Mouse (Mus musculus) urinary bladder, postnatal 25 days (tissue): ENCODE measurements around the gene Zfp941.

ENCODE experiments used
- DNase-seq: peaks from one replicate; pipeline ENCODE4 v3.0.0; 2022; ENCODE audit warnings: low spot score

Gene Zfp941

GRCm38 (mm10) chr7:140821653-140822329, at the start of gene Zfp941:
Gene Zfp941 (minus strand): TSS chr7:140822178.
- no peak for DNase-seq

- DNase-seq: no peak
Observed at GRCm38 (mm10) chr7:140864761-140865160, 42.8 kb upstream of the Zfp941 start.

GRCm38 (mm10) chr7:140860728-140861127, 38.8 kb upstream of the Zfp941 start:
- no peak for DNase-seq

- DNase-seq: no peak
Observed at GRCm38 (mm10) chr7:140859997-140860396, 38.0 kb upstream of the Zfp941 start.

GRCm38 (mm10) chr7:140858746-140859145, 36.8 kb upstream of the Zfp941 start:
- no peak for DNase-seq

GRCm38 (mm10) chr7:140857550-140858505, 35.9 kb upstream of the Zfp941 start, which contains the start of gene Bet1l:
Gene Bet1l (minus strand): TSS chr7:140857577.
- DNase-seq: no peak

GRCm38 (mm10) chr7:140856785-140857549, 35.0 kb upstream of the Zfp941 start, which contains the start of gene Ric8a:
Gene Ric8a (plus strand): TSS chr7:140856957.
- DNase-seq: peak; percentile 87

GRCm38 (mm10) chr7:140855860-140856784, 34.1 kb upstream of the Zfp941 start, which contains the start of gene Gm45785:
Gene Gm45785 (minus strand): TSS chr7:140856331.
- peak; percentile 68 for DNase-seq

- no peak for DNase-seq
Observed at GRCm38 (mm10) chr7:140855181-140855580, 33.2 kb upstream of the Zfp941 start.

GRCm38 (mm10) chr7:140854483-140854882, 32.5 kb upstream of the Zfp941 start:
- no peak for DNase-seq

GRCm38 (mm10) chr7:140853386-140853785, 31.4 kb upstream of the Zfp941 start:
- no peak for DNase-seq

- DNase-seq: no peak
Observed at GRCm38 (mm10) chr7:140851916-140852315, 29.9 kb upstream of the Zfp941 start.

- DNase-seq: no peak
Observed at GRCm38 (mm10) chr7:140848591-140848990, 26.6 kb upstream of the Zfp941 start.

- DNase-seq: no peak
Observed at GRCm38 (mm10) chr7:140847755-140848580, 26.0 kb upstream of the Zfp941 start, which contains the start of gene Odf3. Gene Odf3 (plus strand): TSS chr7:140847805.

GRCm38 (mm10) chr7:140846676-140847075, 24.7 kb upstream of the Zfp941 start:
- no peak for DNase-seq

GRCm38 (mm10) chr7:140845683-140846082, 23.7 kb upstream of the Zfp941 start:
- no peak for DNase-seq

GRCm38 (mm10) chr7:140844905-140845665, 23.1 kb upstream of the Zfp941 start, which contains the start of gene Scgb1c1:
Gene Scgb1c1 (plus strand): TSS chr7:140845547.
- DNase-seq: peak; percentile 95

- no peak for DNase-seq
Observed at GRCm38 (mm10) chr7:140843806-140844205, 21.8 kb upstream of the Zfp941 start.
